Mouse (Mus musculus): ENCODE results near the gene Pdcd4. TPM values are rescaled to one million over a fixed set of nuclear protein-coding genes. Genes with fewer than 3 reads are reported as not detected.

The Pdcd4 gene
- total and polyA plus RNA-seq, 2 experiments from 2014 or later = 10.0 to 83.9 TPM

DNA sequence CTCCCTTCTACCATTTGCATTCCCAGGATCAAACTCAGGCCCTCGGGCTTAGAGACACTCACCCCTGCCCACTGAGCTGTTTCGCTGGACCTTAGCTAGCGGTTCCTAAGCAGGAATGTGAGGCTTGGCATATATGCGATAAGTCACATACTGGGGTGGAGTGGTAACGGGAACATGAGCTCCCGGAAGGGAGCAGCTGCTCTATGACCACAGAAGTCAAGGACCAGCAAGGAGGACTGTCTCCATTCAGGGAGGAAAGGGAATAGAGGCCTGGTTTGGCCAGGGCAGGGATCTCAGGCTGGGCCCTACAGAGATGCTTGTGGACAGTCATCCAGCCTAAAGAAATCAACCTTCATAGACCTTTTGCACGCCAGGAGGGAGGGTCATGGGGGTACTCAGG, 30.7 kb upstream of the Pdcd4 start:
- Histone ChIP-seq H3K9me3 (ENCODE audit: low read length) (no peaks in the 10 kb centered on the region), H3K36me3 (ENCODE audit: insufficient read depth, low read length) (no peaks in the 10 kb centered on the region), H3K4me3 (ENCODE audit: low read length) (no peak overlapping the region), H3K4me1 (ENCODE audit: insufficient read depth, low read length) (0 out of 2 replicates have a peak, but pooled peaks cover 5% of the 10 kb centered on the region), H3K27ac (no peak overlapping the region), H3K4me2 (ENCODE audit: low read depth, low read length) (no peak overlapping the region), H3K27me3 (ENCODE audit: insufficient read depth, low read length) (no peaks in the 10 kb centered on the region), H3K9ac (replicated peaks; ENCODE audit: low read length) (no peak overlapping the region)
- ATAC-seq (no peak), DNase-seq (ENCODE audit: low spot score) (no peak)
- 82% methylated on average over 7 of the region's 7 CpGs for WGBS
- TF ChIP-seq CTCF (IDR thresholded peaks at IDR 0.05; ENCODE audit: low read depth) = no peak

DNA sequence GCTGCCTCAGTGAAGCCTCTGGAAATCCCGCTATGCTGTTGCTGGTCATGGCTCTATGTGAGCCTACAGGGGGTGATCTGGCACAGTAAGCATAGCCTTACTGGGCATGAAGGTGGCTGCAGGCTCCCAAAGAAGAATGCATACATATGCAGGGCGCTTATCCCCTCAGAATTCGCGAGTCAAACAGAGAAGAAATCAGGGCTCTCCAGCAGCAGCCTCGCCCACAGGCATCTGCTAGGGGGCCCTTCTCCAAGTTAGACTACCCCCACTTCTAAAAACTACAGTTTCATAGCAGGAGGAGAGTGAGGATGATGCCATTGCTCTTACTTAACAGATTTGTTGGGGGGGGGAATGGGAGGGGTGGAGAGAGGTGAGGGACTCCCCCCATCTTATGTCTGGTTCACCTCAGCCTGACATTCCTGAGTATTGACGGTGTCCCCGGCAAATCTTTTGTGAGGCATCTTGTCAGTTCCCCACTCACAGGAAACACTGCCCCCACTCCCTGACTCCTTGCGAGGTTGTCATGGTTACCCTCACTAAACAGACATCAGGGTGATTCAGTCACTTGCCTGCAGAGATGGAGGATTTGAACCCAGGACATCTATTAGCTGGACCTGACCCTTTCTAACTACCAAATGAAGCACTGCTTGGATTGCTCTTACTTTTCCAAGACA, 29.3 kb upstream of the Pdcd4 start:
- 60% methylated on average over 8 of the region's 8 CpGs for WGBS
- DNase-seq (ENCODE audit: low spot score) = no peak
- Histone ChIP-seq H3K27ac (no peak overlapping the region), H3K9me3 (ENCODE audit: low read length) (no peaks in the 10 kb centered on the region), H3K36me3 (ENCODE audit: insufficient read depth, low read length) (no peaks in the 10 kb centered on the region), H3K4me3 (ENCODE audit: low read length) (no peak overlapping the region), H3K27me3 (ENCODE audit: insufficient read depth, low read length) (no peaks in the 10 kb centered on the region), H3K4me1 (ENCODE audit: insufficient read depth, low read length) (0 out of 2 replicates have a peak, but pooled peaks cover 4% of the 10 kb centered on the region), H3K4me2 (ENCODE audit: low read depth, low read length) (no peak overlapping the region), H3K9ac (replicated peaks; ENCODE audit: low read length) (no peak overlapping the region)
- no peak for ATAC-seq
- TF ChIP-seq CTCF (IDR thresholded peaks at IDR 0.05; ENCODE audit: low read depth) = no peak

DNA sequence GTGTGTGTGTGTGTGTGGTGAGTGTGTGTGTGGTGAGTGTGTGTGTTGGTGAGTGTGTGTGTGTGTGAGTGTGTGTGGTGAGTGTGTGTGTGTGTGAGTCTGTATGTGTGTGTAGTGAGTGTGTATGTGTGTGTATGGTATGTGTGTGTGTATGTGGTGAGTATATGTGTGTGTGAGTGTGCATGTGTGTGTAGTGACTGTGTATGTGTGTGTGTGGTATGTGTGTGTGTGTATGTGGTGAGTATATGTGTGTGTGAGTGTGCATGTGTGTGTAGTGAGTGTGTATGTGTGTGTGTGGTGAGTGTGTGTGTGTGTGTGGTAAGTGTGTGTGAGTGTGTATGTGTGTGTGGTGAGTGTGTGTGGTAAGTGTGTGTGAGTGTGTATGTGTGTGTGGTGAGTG, 24.8 kb upstream of the Pdcd4 start:
- TF ChIP-seq CTCF (IDR thresholded peaks at IDR 0.05; ENCODE audit: low read depth) = no peak
- H3K27me3 ChIP-seq (ENCODE audit: insufficient read depth, low read length) = no peaks in the 10 kb centered on the region
- H3K4me2 ChIP-seq (ENCODE audit: low read depth, low read length) = no peak overlapping the region
- H3K27ac ChIP-seq = no peak overlapping the region
- DNase-seq (ENCODE audit: low spot score) = no peak
- H3K9ac ChIP-seq (replicated peaks; ENCODE audit: low read length) = no peak overlapping the region
- H3K4me3 ChIP-seq (ENCODE audit: low read length) = no peak overlapping the region
- H3K4me1 ChIP-seq (ENCODE audit: insufficient read depth, low read length) = no peaks in the 10 kb centered on the region
- no peaks in the 10 kb centered on the region for H3K9me3 ChIP-seq (ENCODE audit: low read length)
- H3K36me3 ChIP-seq (ENCODE audit: insufficient read depth, low read length) = no peaks in the 10 kb centered on the region
- no peak for ATAC-seq

DNA sequence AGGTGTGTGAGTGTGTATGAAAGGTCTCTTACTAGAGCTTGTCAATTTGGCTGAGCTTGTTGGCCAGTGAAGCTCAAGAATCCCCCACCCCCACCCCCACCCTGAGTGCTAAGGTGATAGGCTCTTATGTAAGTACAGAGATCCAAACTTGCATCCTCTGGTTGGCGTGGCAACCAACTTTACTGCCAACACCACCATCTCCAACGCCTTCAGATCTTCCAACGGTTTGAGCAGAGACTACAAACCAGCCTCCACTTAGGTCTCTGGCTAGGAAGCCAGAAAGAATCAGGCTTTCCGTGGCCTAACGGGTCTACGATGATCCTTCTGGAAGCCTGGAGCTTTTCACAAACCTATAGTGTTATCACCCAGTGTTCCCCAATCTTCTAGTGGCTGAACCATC, 23.9 kb upstream of the Pdcd4 start:
- Histone ChIP-seq H3K9ac (replicated peaks; ENCODE audit: low read length) (no peak overlapping the region), H3K4me2 (ENCODE audit: low read depth, low read length) (no peak overlapping the region), H3K27ac (no peak overlapping the region), H3K4me1 (ENCODE audit: insufficient read depth, low read length) (no peaks in the 10 kb centered on the region), H3K36me3 (ENCODE audit: insufficient read depth, low read length) (no peaks in the 10 kb centered on the region), H3K27me3 (ENCODE audit: insufficient read depth, low read length) (no peaks in the 10 kb centered on the region), H3K9me3 (ENCODE audit: low read length) (no peaks in the 10 kb centered on the region), H3K4me3 (ENCODE audit: low read length) (no peak overlapping the region)
- no peak for TF ChIP-seq CTCF (IDR thresholded peaks at IDR 0.05; ENCODE audit: low read depth)
- DNase-seq (ENCODE audit: low spot score) (no peak), ATAC-seq (no peak)
- WGBS = 86% methylated on average over 6 of the region's 6 CpGs

DNA sequence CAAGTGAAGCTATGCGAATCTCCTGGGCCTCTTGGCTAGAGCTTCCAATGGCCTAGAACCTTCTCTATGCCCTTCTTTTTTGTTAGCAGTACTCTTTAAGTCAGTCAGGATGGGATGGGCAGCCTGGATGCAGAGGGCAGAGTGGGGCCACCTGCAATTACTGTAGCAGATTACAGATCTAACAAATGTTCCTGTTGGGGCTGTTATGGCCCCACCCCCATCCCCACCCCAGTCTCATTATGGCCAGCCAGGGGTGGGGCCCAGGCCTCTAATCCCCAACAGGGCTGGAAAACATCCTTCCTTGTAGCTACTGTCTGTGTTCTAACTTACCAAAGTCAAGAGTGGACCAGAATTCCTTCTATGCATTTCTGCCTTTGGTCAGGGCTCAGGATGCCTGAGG, 23.2 kb upstream of the Pdcd4 start:
- no peak overlapping the region for H3K4me2 ChIP-seq (ENCODE audit: low read depth, low read length)
- H3K9me3 ChIP-seq (ENCODE audit: low read length) = no peaks in the 10 kb centered on the region
- H3K4me1 ChIP-seq (ENCODE audit: insufficient read depth, low read length) = no peaks in the 10 kb centered on the region
- H3K4me3 ChIP-seq (ENCODE audit: low read length) = no peak overlapping the region
- ATAC-seq (no peak), DNase-seq (ENCODE audit: low spot score) (no peak)
- TF ChIP-seq CTCF (IDR thresholded peaks at IDR 0.05; ENCODE audit: low read depth) = no peak
- no peaks in the 10 kb centered on the region for H3K36me3 ChIP-seq (ENCODE audit: insufficient read depth, low read length)
- H3K27ac ChIP-seq = no peak overlapping the region
- H3K9ac ChIP-seq (replicated peaks; ENCODE audit: low read length) = no peak overlapping the region
- no peaks in the 10 kb centered on the region for H3K27me3 ChIP-seq (ENCODE audit: insufficient read depth, low read length)
- 88% methylated on average over 1 of the region's 1 CpGs for WGBS

DNA sequence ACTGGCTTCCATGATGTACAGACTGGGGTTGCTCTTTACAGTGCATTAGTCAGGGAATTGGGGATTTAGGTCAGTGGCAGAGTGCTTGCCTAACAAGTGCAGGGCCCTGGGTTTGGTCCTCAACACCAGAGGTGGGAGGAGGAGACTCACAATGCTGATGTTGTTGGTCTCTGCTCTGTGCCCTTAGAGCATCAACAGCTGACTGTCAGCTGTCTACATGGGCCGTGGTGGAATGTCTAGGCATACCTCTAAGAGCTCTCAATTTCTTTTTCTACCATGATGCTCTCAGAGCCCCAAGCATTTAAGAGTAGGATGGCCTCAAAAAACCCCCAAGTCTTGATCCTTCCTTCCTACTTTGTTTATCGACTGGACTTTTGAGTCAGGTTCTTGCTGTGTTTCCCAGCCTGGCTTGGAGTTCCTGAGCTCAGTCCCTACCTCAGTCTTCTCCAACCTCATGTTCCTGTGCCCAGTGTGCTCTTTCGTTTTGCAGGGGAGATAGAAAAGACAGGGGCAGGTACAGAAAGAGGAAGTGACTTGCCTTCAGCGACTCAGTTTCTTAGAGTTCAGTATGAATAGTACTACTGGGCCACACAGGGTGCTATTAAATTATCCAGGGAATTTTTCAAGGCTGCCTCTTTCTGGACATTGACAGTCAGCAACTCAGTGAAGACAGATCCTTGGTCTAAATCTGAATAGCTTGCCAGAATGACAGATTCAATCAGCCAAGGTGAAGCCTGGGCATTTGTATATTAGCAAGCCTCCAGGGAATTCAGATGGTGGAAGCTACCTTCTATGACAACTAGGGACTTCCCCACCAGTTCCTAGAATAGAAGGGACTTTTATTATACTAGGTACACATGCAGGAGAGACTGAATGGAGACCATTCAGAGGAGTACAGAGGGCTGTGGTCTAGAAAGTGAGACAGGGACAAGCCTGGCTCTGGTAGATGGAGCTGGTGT, 22.3 kb upstream of the Pdcd4 start:
- no peak overlapping the region for H3K4me3 ChIP-seq (ENCODE audit: low read length)
- ATAC-seq (no peak), DNase-seq (ENCODE audit: low spot score) (no peak)
- H3K4me2 ChIP-seq (ENCODE audit: low read depth, low read length) = no peak overlapping the region
- no peaks in the 10 kb centered on the region for H3K4me1 ChIP-seq (ENCODE audit: insufficient read depth, low read length)
- H3K9ac ChIP-seq (replicated peaks; ENCODE audit: low read length) = no peak overlapping the region
- H3K36me3 ChIP-seq (ENCODE audit: insufficient read depth, low read length) = no peaks in the 10 kb centered on the region
- TF ChIP-seq CTCF (IDR thresholded peaks at IDR 0.05; ENCODE audit: low read depth) = no peak
- WGBS = 79% methylated on average over 4 of the region's 4 CpGs
- H3K27me3 ChIP-seq (ENCODE audit: insufficient read depth, low read length) = no peaks in the 10 kb centered on the region
- H3K27ac ChIP-seq = no peak overlapping the region
- H3K9me3 ChIP-seq (ENCODE audit: low read length) = no peaks in the 10 kb centered on the region

DNA sequence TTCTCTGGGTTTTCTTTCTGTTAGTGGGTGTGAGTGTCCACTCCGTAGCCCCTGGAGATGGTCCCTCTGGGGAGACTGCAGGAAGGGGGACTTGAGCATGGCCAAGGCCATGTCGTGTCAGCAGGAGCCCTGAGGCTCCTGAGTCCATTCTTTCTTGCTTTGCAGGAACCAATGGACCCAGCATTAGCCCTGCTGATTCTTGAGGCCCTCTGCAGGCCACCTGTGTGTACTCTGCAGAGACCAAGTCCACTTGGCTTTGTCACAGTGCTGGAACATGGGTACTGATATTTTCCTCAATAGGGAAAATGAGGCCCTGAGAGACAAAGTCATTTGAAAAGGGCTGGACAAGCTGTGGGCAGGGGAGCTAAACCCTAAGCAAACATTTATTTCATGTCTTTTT, 21.5 kb upstream of the Pdcd4 start:
- WGBS = 62% methylated on average over 2 of the region's 2 CpGs
- TF ChIP-seq CTCF (IDR thresholded peaks at IDR 0.05; ENCODE audit: low read depth) = no peak
- no peaks in the 10 kb centered on the region for H3K9me3 ChIP-seq (ENCODE audit: low read length)
- no peak overlapping the region for H3K9ac ChIP-seq (replicated peaks; ENCODE audit: low read length)
- H3K36me3 ChIP-seq (ENCODE audit: insufficient read depth, low read length) = no peaks in the 10 kb centered on the region
- H3K4me1 ChIP-seq (ENCODE audit: insufficient read depth, low read length) = no peaks in the 10 kb centered on the region
- no peaks in the 10 kb centered on the region for H3K27me3 ChIP-seq (ENCODE audit: insufficient read depth, low read length)
- no peak for ATAC-seq
- no peak overlapping the region for H3K4me3 ChIP-seq (ENCODE audit: low read length)
- no peak for DNase-seq (ENCODE audit: low spot score)
- H3K4me2 ChIP-seq (ENCODE audit: low read depth, low read length) = no peak overlapping the region
- no peak overlapping the region for H3K27ac ChIP-seq
